Mouse (Mus musculus) CD4-positive helper T cell, adult 2 months (primary cell): ENCODE results near the gene Fdx1.

ENCODE experiments used
- DNase-seq: peaks from one replicate; pipeline ENCODE4 v3.0.0-alpha.2; 2012; ENCODE audit warnings: low read depth, missing footprints, low spot score

The Fdx1 gene

DNA sequence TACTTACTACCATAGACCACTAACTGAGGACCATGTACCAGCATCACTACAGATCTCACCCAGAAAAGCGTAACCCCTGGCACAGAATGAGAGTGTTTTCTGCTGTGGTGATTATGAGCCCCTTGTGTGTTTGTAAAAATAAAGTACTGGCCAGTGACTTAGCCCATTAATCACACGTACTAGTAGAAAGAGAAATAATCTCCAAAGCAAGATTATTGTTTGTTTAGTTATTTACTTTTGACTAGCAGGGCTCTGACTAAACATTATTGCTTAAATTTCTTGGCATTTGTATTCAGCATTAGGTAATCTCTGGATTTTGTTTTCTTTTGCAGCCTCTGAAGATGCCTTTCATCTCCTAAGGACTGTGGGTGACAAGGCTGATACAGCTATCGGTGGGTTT is 55.1 kb downstream of the Fdx1 start:
- no peak for DNase-seq

DNA sequence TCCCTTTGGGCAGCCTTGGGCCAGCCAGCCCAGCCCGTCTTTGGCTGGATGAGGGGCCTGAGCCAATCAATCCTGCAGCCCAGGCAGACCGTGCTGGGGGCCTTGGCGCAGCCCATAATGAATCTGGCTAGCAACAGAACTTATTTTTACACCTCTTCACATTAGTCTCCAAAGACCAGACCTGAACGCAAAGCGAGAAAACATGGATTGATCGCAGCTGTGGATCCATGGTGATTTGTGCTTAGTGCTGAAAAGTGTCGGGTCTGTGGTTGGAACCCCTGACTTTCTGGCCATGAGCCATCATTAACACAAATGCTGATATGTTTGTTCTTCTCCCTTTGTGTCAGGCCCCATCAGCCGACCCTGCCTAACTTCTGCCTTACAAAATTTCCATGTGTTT is 56.4 kb downstream of the Fdx1 start:
- no peak for DNase-seq
